Mouse (Mus musculus): ENCODE results near the gene Pyroxd2. TPM values are rescaled to one million over a fixed set of nuclear protein-coding genes. Genes with fewer than 3 reads are reported as not detected.

Gene Pyroxd2
- 10 to 100 TPM in 1 of 2 experiments, 1 to 10 TPM in 1; 7.3 to 10.3 TPM for total RNA-seq (2023)

DNA sequence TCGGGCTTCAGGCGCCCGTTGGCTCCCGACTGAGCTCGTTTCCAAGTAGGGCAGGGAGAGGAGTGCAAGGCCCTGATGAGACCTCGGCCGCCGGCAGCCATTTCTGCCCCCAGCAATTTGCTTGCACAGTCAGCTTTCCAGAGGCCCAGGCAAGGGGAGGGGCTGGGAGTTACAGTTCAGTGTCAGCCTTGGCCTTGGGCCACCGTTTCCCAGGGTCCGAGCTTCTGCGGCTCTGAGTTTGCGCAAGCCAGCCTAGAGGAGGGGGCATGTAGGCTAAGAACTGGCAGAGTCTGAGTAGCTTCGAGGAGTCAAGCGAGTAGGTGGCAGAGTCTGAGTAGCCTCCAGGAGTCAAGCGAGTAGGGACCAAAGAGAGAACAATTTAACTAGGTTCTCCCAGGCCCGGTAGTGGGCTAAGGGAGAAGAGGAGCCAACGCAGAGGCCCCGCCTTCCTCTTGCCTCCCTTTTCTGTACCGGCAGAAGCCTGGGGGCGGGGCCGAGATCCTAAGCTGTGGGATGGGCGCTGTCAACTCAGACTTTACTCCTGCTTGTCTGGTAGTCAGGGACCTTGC, at the start of gene Pyroxd2:
Pyroxd2 (minus strand) TSS at position 413 of the 569 bp plus-strand sequence.

DNA sequence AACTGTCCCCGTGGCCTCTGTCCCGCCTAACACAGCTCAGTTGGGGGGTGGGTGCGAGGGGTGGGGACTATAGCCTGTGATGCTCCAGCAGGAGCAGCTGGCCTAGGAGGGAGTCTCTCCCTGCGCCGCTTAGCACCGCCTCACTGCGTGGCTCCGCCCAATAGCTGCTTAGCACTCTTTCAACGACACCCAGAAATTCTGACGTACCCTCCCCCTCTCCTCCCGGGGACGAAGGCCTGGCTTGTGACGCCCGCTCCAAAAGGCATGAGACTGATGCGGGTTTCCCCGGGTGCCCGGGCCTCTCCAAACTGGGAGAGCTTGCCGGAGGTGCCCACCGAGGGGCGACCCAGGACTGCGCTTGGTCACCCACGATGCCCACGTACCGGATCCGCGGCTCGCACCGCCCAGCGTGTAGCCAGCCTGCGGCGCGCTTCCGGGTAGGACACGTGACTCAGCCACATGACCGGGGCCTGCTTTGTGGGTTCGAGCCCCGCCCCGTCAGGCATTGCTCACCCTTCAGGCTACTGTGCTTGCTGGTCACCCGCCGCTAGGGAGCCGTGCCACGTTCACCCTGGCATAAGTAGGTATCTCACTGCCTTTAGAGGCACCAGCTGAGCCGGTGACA, 27.1 kb upstream of the Pyroxd2 start, which contains the start of gene Hps1:
Hps1 (minus strand) TSS at position 448 of the 625 bp plus-strand sequence.

Other genes starting within 250 kb of the Pyroxd2 start
- 10 to 100 TPM; 26.8 to 30.7 TPM for gene R3hcc1l, start 234.0 kb downstream of the Pyroxd2 start, total RNA-seq (2023)
- not detected for gene Loxl4, start 140.0 kb downstream of the Pyroxd2 start, total RNA-seq (2023)
- 10 to 100 TPM; 18.5 to 19.0 TPM for gene Hps1, start 27.2 kb upstream of the Pyroxd2 start, total RNA-seq (2023)